Mouse (Mus musculus) telencephalon, adult 2 months (tissue): ENCODE measurements at regions not wholly inside any gene's neighbourhood (a gene's known extent, or its start where the extent isn't known, plus 50 kb on each side); places are given as distances from the start of the nearest gene placed in this dataset.

Experiments used
- DNase-seq: peaks from one replicate; pipeline ENCODE4 v3.0.0-alpha.2; 2011; ENCODE audit warnings: low read depth, low spot score

GRCm38 (mm10) chr13:59880055-59880454, 57.1 kb upstream of the Tut7 start:
- no peak for DNase-seq

GRCm38 (mm10) chr13:59875637-59876036, 52.7 kb upstream of the Tut7 start:
- DNase-seq = peak; percentile 28

GRCm38 (mm10) chr13:59874137-59874931, 51.4 kb upstream of the Tut7 start:
- DNase-seq = no peak
